Comparison of ENCODE assay signal across 9 mouse cellular contexts in the genomic region with DNA sequence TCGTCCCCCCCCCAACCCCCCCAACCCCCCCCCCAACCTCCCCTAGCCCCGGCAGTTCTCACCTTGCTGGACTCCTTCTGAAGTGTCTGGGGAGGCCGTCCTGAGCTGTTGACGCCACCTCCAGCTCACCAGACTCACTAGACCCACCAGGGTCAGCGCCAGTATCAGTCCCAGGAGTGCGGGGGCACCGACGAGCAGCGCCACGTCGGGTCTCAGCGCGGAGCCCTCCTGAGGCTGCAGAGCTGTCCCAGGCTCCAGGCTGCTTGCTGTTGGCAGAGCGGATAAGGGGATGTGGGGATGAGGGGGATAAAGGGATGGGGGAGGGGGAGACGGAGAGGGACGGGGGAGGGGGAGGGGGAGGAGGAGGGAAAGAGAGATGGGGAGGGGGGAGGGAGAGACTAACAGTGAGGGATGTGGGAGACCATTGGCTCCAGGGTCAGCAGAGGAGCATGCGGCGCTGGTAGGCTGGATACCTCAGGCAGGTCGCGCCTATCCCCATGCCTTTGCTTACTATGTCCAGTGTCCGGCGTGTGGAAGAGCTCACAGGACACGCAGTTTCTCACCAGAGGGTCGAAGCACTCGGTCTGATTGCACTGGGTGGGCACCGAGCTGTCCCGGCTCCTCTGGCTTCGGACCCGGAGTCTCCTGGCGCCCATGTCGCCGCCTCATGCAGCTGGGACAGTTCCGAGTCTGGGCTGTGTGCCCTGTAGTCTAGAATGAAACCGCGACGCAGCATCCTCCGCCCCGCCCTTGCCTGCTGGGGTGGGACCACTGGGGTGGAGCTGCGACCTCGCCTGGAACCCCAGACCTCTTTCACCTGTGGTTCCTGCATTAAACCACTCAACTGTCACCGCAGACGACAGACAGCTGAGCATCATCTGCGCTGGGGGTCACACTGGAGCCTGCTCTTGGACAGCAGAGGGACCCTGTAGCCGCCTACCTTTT. TPM values are rescaled to one million over a fixed set of nuclear protein-coding genes. Genes with fewer than 3 reads are reported as not detected.
DNase-seq lines count a peak whose midpoint lies in the region; ATAC-seq and TF ChIP-seq lines count a peak whose summit lies in the region.
"Had no signal": no experiment of that assay in that cellular context is flagged by ENCODE, and none has a peak within 500 bp of the region (broad histone marks: within the 10 kb centered on the region; RNA-seq: fewer than 3 reads in every experiment).

Gene Tnfrsf13c, minus strand, starts transcription at position 713 of the 945 bp plus-strand sequence.

- DNase-seq in cerebellum, postnatal 25 days, result peak; percentile 46 to 50
- DNase-seq in cerebellum, adult 9-11 months, result no peak
- no peak for DNase-seq in G1E (ENCODE audit: low spot score)
- peak; percentile 53 for DNase-seq in thymus, postnatal 0 days (ENCODE audit: low spot score)
- DNase-seq in adipocyte (ENCODE audit: low spot score), result no peak

- peaks cover 61% of the 10 kb centered on the region for H3K27me3 ChIP-seq in G1E (ENCODE audit: insufficient read depth, low read length)
- peaks cover 34% of the 10 kb centered on the region for H3K27me3 ChIP-seq in heart, embryonic 11.5 days (ENCODE audit: control insufficient read depth, insufficient read depth, low read length)
- peaks cover 60% of the 10 kb centered on the region for H3K27me3 ChIP-seq in limb, embryonic 12.5 days
- H3K27me3 ChIP-seq in midbrain, embryonic 13.5 days, result peaks cover 26% of the 10 kb centered on the region

- peak within 1 kb of the TSS; percentile 66; the same call in 1 of the 2 replicates for H3K4me3 ChIP-seq in G1E (ENCODE audit: low read depth, low read length)
- H3K4me3 ChIP-seq in heart, embryonic 11.5 days (ENCODE audit: low read depth, low read length), result peak within 1 kb of the TSS; percentile 42
- peak within 1 kb of the TSS; percentile 41 for H3K4me3 ChIP-seq in limb, embryonic 12.5 days (replicated peaks)
- peak within 1 kb of the TSS; percentile 34 for H3K4me3 ChIP-seq in midbrain, embryonic 13.5 days (replicated peaks)

- H3K36me3 ChIP-seq in G1E (replicated peaks), result no peaks in the 10 kb centered on the region
- H3K36me3 ChIP-seq in heart, embryonic 11.5 days (ENCODE audit: control insufficient read depth, insufficient read depth, low read length), result no peaks in the 10 kb centered on the region
- no peaks in the 10 kb centered on the region for H3K36me3 ChIP-seq in limb, embryonic 12.5 days
- H3K36me3 ChIP-seq in midbrain, embryonic 13.5 days, result no peaks in the 10 kb centered on the region

- H3K9me3 ChIP-seq in G1E (replicated peaks), result no peaks in the 10 kb centered on the region
- no peaks in the 10 kb centered on the region for H3K9me3 ChIP-seq in heart, embryonic 11.5 days (replicated peaks; ENCODE audit: control insufficient read depth, low read length)
- H3K9me3 ChIP-seq in limb, embryonic 12.5 days, result no peaks in the 10 kb centered on the region
- no peaks in the 10 kb centered on the region for H3K9me3 ChIP-seq in midbrain, embryonic 13.5 days

- H3K9ac ChIP-seq in heart, embryonic 11.5 days (ENCODE audit: low read depth, low read length), result peak within 1 kb of the TSS; percentile 59; the same call in 1 of the 2 replicates
- peak within 1 kb of the TSS; percentile 27; the same call in 1 of the 2 replicates for H3K9ac ChIP-seq in limb, embryonic 12.5 days (replicated peaks)
- H3K9ac ChIP-seq in midbrain, embryonic 13.5 days (replicated peaks), result peak within 1 kb of the TSS; percentile 54

- TF ChIP-seq CTCF in G1E (IDR thresholded peaks at IDR 0.05; ENCODE audit: low read depth, low read length), result no peak

- no peak within 1 kb of the TSS for H3K27ac ChIP-seq in heart, embryonic 11.5 days (ENCODE audit: low read depth, low read length)
- H3K27ac ChIP-seq in limb, embryonic 12.5 days, result no peak within 1 kb of the TSS
- no peak within 1 kb of the TSS for H3K27ac ChIP-seq in midbrain, embryonic 13.5 days

- ATAC-seq in G1E (ENCODE audit: extremely low read depth, insufficient number of reproducible peaks, low FRiP score, poor library complexity, severe bottlenecking), result no peak
- no peak; the same call in 1 of the 2 replicates for ATAC-seq in heart, embryonic 11.5 days (replicated peaks; ENCODE audit: insufficient number of reproducible peaks, low FRiP score, low TSS enrichment)
- no peak; the same call in 1 of the 2 replicates for ATAC-seq in limb, embryonic 12.5 days (ENCODE audit: insufficient number of reproducible peaks, insufficient read depth, low FRiP score, low TSS enrichment, low read depth)
- peak; percentile 68 for ATAC-seq in midbrain, embryonic 13.5 days
- ATAC-seq: Patski had no signal

- WGBS in heart, embryonic 11.5 days (ENCODE audit: insufficient replicate concordance), result under 1% methylated on average over 43 of the region's 44 CpGs
- under 1% methylated on average over 44 of the region's 44 CpGs for WGBS in limb, embryonic 12.5 days
- WGBS in midbrain, embryonic 13.5 days, result 1% methylated on average over 41 of the region's 44 CpGs

- H3K4me1 ChIP-seq in G1E (ENCODE audit: insufficient read depth, low read depth, low read length), result peaks cover 39% of the 10 kb centered on the region
- peaks cover 17% of the 10 kb centered on the region for H3K4me1 ChIP-seq in heart, embryonic 11.5 days (ENCODE audit: control insufficient read depth, insufficient read depth, low read length)
- peaks cover 12% of the 10 kb centered on the region for H3K4me1 ChIP-seq in limb, embryonic 12.5 days (replicated peaks)
- peaks cover 22% of the 10 kb centered on the region for H3K4me1 ChIP-seq in midbrain, embryonic 13.5 days (replicated peaks)

- H3K4me2 ChIP-seq in heart, embryonic 11.5 days, result peak within 1 kb of the TSS; percentile 75
- peak within 1 kb of the TSS; percentile 66 for H3K4me2 ChIP-seq in limb, embryonic 12.5 days
- H3K4me2 ChIP-seq in midbrain, embryonic 13.5 days (replicated peaks), result peak within 1 kb of the TSS; percentile 63

RNA-seq across cellular contexts. Expression of gene Tnfrsf13c, which starts in this region (rescaled TPM):
- total RNA-seq in G1E (2014; fragmentation: Nextera tagmentation) (1.6 and 2.4 TPM in 2 replicates), G1E (2017) (0.71 and 1.2 TPM in 2 replicates)
- 0.18 and 0.65 TPM in 2 replicates for polyA plus RNA-seq in G1E (2012)
- 0.29 TPM in 1 of 2 replicates, not detected in the other for polyA plus RNA-seq in heart, embryonic 11.5 days (2014; fragmentation: Nextera tagmentation; extraction: Ambion mirVana)
- polyA plus RNA-seq in limb, embryonic 12.5 days (2016; fragmentation: Nextera tagmentation; extraction: Ambion mirVana), result 0.10 TPM in 1 of 2 replicates, not detected in the other
- not detected in 2 replicates for polyA plus RNA-seq in midbrain, embryonic 13.5 days (2015; fragmentation: Nextera tagmentation; extraction: Ambion mirVana)
- polyA plus RNA-seq in thymus, postnatal 0 days (2015; fragmentation: Nextera tagmentation; extraction: Ambion mirVana), result 0.22 and 0.49 TPM in 2 replicates

Comparison
In these comparisons a context has a peak if more than half of its experiments do, and no peak if none do; other contexts are left out.
1. DNase-seq: peak in cerebellum, postnatal 25 days (2 of 2); none in cerebellum, adult 9-11 months (single experiment), G1E (single experiment) and adipocyte (single experiment).
2. Peak in ATAC-seq, H3K4me3 ChIP-seq, H3K9ac ChIP-seq and H3K4me2 ChIP-seq in midbrain, embryonic 13.5 days; RNA of the gene not detected or under 1 TPM.
3. Peak in DNase-seq in thymus, postnatal 0 days; RNA of the gene not detected or under 1 TPM.
4. Peak in every context shown above with its lines, with median percentiles within 50 percentile points of each other: H3K4me3 ChIP-seq, H3K4me2 ChIP-seq and H3K9ac ChIP-seq.